Mouse (Mus musculus) cerebellum, adult 8-10 months (tissue): ENCODE data around the gene Aebp2.
"Not testable (repeated sequence)": the region's sequence is repeated elsewhere in the genome, so short reads cannot be mapped to it uniquely, and the experiment has no call there.

Source experiments
- DNase-seq: peaks from one replicate; pipeline ENCODE4 v3.0.0; 2022

Aebp2 gene

DNA sequence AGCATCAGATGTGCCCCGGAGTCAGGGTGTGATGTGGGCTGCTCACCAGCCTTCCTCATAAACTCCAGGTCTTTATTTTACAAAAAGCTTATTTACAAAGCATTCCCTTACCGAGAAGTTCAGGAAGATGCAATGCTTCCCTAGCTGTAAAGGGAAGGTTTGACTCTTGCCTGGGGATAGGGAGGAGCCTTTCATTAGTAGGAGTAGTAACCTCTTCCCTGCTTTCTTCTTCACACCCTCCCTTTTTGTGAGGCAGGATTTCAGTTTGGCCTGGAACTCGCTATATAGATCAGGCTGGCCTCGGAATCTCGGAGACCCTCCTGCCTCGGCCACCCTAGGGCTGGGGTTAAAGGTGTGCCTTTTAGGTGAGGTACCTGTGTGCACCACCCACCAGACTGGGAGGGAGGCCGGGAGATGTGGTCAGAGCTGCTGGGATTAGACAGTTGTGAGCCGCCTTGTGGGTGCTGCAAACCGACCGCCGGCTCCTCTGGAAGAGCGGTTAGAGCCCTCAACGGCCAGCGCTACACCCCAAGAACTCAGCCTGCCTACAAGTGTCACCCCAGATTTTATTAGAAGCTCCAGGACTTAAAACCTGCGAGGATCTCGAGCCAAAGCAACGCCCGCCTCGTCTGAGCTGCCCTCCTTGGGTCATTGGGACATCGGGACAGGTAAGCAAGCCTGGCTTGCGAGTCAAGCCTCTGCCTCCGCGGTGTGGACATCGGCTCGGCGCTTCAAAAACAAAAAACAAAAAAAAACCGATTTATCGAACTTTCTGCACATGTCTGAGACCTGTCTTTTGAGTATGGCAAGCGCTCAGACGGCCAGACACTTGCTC is at the start of gene Aebp2:
TSS of gene Aebp2 (plus strand) at position 273 of the 835 bp plus-strand sequence.
- peak; percentile 41 for DNase-seq

GRCm38 (mm10) chr6:140574943-140575342 is 47.5 kb upstream of the Aebp2 start:
- no peak for DNase-seq

DNA sequence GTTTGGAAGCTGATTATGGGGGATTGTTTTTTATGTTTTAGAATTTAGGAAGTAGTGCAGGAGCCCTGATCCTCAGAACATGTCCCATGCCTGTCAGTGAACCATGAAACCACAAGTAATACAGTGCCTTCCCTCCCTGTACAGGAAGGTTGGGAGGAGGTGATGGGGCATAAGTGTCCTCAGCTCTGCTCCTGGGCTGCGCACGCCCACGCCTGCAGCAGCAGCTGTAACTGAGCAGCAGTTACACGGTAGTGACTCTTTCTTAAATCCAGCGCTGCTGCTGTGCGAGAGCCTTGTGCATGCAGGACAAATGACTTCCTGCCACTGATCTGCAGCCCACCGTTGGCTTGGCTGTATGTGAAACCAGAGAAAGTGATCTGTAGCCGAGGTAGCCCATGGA is 46.3 kb upstream of the Aebp2 start:
- DNase-seq, result no peak

GRCm38 (mm10) chr6:140576961-140577821 is 45.3 kb upstream of the Aebp2 start:
- DNase-seq, result no peak

GRCm38 (mm10) chr6:140577822-140578170 is 44.7 kb upstream of the Aebp2 start:
- no peak for DNase-seq

- DNase-seq, result not testable (repeated sequence)
These were observed 43.5 kb upstream of the Aebp2 start for GRCm38 (mm10) chr6:140578985-140579384.

- DNase-seq, result no peak
These were observed 42.3 kb upstream of the Aebp2 start for GRCm38 (mm10) chr6:140580170-140580569.

DNA sequence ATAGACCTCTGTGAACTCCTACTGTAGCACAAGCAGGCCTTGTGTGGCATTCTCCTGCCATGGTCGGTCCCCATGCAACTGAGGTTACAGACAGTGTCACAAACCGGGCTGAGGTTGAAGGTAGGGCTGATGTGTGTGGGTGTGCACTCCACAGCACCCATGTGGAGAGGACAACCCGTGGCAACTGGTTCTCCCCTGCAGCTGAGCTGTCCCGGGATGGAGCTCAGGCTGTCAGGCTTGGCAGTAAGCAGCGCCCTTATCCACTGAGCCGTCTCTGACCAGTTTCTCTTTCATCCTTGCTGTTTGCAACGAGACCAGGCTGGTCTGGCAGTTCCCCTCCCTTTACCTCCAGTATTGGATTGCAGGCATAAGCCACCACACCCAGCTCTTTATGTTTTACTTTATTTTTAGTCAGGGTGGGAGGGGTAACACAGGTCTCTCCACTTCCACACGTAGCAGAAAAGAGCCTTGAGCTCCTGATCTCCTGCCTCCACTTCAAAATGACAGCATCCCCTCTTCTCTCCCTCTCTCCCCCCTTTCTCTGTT is 35.7 kb upstream of the Aebp2 start:
- DNase-seq, result no peak

- DNase-seq, result no peak
These were observed 31.1 kb upstream of the Aebp2 start for GRCm38 (mm10) chr6:140591331-140591730.

GRCm38 (mm10) chr6:140592713-140593112 is 29.8 kb upstream of the Aebp2 start:
- no peak for DNase-seq

DNA sequence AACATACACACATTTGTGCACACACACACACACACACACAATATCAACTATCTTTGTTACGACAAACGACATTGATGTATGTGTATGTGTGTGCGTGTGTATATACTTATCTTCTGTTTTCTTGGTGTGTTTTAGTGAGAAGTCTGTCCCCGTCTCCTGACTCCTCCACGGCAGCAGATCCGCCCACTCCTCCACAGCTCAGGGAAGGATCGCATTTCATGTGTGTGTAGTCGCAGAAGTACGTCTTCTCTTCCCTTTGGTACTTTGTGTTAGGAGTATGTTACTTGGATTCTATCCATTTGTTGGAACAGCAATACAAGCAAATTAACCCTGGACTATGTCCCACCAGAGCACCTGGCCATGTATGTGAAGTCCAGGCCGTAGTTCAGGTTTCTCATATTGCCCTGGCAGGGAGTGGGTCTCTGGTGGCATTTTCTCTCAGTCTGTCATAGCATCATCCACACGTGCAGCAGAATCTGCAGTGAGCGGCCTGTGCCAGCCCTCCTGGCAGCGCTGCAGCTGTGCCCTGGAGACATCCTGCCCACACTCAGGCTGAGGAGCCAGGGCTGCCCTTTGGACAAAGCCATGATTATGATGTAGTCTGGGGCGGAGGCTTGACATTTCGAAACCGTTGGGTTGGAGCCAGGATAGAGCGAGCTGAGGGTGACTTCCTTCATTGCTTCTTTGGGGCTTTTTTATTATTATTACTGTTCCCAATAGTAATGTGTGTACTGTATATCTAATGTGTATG is 28.9 kb upstream of the Aebp2 start:
- peak; percentile 42 for DNase-seq

DNA sequence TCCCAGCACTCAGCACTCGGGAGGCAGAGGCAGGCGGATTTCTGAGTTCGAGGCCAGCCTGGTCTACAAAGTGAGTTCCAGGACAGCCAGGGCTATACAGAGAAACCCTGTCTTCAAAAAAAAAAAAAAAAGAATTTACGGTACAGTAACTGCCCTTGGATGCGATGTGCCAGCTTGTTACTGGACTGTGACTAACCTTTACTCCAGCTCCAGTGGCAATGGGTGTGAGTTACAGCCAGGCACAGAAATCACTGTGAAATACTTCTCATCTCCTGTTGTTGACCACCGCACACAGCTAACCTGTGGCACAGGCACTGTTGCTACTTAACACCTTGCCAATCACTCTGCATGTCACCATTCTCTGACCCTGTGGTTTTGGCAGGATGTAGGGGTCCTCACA is 26.9 kb upstream of the Aebp2 start:
- not testable (repeated sequence) for DNase-seq

GRCm38 (mm10) chr6:140597381-140598329 is 24.8 kb upstream of the Aebp2 start:
- no peak for DNase-seq

DNA sequence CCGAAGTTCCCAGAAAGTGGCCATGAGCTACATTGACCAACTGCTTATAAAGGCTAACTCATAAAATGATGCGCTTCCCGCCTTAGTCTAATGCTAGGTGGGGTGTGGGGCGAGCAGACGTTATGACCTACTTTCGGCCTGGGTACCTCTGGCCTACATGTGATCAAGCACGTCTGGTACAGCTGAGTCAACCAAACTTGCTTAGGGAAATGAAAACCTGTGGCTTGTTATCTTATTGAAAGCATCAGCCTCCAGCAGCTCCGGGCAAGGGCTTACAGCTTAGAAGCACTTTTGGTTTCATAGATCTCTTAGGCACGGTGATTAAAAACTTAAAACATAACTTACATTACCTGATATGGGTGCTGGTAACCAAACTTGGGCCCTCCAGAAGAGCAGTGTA is 23.9 kb upstream of the Aebp2 start:
- no peak for DNase-seq

- DNase-seq, result no peak
These were observed 23.1 kb upstream of the Aebp2 start for GRCm38 (mm10) chr6:140599337-140599736.

DNA sequence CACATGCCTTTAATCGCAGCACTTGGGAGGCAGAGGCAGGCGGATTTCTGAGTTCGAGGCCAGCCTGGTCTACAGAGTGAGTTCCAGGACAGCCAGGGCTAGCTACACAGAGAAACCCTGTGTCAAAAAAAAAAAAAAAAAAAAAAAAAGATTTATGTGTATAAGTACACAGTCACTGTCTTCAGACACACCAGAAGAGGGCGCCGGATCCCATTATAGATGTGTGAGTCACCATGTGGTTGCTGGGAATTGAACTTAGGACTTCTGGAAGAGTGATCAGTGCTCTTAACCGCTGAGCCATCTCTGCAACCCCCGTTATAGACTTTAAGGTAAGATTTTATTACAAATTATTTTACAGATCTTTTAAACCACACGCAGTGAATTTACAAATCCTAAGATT is 21.8 kb upstream of the Aebp2 start:
- DNase-seq, result not testable (repeated sequence)

DNA sequence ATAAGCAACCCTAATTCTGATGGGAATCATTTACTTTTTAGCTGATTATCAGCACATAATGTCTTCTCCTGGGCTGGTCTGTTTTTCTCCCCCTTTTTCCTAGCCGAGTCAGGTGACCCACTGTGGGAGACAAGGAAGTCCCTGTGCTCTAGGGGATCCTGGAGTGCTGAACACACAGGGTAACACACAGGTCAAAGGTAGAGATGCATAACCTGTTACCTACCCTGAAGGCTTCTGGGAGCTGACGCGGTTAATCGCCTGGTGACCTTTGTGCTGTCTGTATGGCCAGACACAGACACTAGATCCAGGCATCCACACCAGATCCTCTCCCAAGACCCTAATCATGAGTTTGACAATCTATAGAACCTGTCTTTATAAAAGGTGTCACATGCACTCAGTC is 21.3 kb upstream of the Aebp2 start:
- no peak for DNase-seq

- DNase-seq, result no peak
These were observed 19.1 kb upstream of the Aebp2 start for GRCm38 (mm10) chr6:140603228-140603944.

GRCm38 (mm10) chr6:140605173-140605572 is 17.3 kb upstream of the Aebp2 start:
- not testable (repeated sequence) for DNase-seq

- DNase-seq, result no peak
These were observed 16.7 kb upstream of the Aebp2 start for GRCm38 (mm10) chr6:140605732-140606131.

- DNase-seq, result no peak
These were observed 15.9 kb upstream of the Aebp2 start for GRCm38 (mm10) chr6:140606534-140606933.
